Mouse (Mus musculus): Measurements from ENCODE around the gene Haspin. TPM values are rescaled to one million over a fixed set of nuclear protein-coding genes. Genes with fewer than 3 reads are reported as not detected.

Haspin gene
- polyA plus RNA-seq, 1 experiment from 2014 or later = 11.8 TPM

Other genes starting within 250 kb of the Haspin start
- gene Atp2a3, start 177.1 kb downstream of the Haspin start, polyA plus RNA-seq (2015; fragmentation: Nextera tagmentation; extraction: Ambion mirVana) = 10.6 and 12.8 TPM in 2 replicates
- 6.6 and 7.5 TPM in 2 replicates for gene P2rx1, start 139.2 kb downstream of the Haspin start, polyA plus RNA-seq (2015; fragmentation: Nextera tagmentation; extraction: Ambion mirVana)
- 0.73 and 0.81 TPM in 2 replicates for gene Camkk1, start 119.3 kb downstream of the Haspin start, polyA plus RNA-seq (2015; fragmentation: Nextera tagmentation; extraction: Ambion mirVana)
- gene Ncbp3, start 90.5 kb downstream of the Haspin start, polyA plus RNA-seq (2015; fragmentation: Nextera tagmentation; extraction: Ambion mirVana) = 3.9 and 4.2 TPM in 2 replicates
- 0.16 and 0.17 TPM in 2 replicates for gene Itgae, start 47.7 kb downstream of the Haspin start, polyA plus RNA-seq (2015; fragmentation: Nextera tagmentation; extraction: Ambion mirVana)
- 0.15 and 0.20 TPM in 2 replicates for gene P2rx5, start 22.1 kb upstream of the Haspin start, polyA plus RNA-seq (2015; fragmentation: Nextera tagmentation; extraction: Ambion mirVana)
- gene Emc6, start 38.7 kb upstream of the Haspin start, polyA plus RNA-seq (2015; fragmentation: Nextera tagmentation; extraction: Ambion mirVana) = 73.0 and 73.6 TPM in 2 replicates
- 29.6 and 32.7 TPM in 2 replicates for gene Tax1bp3, start 38.8 kb upstream of the Haspin start, polyA plus RNA-seq (2015; fragmentation: Nextera tagmentation; extraction: Ambion mirVana)
- gene Ctns, start 60.7 kb upstream of the Haspin start, polyA plus RNA-seq (2015; fragmentation: Nextera tagmentation; extraction: Ambion mirVana) = 7.1 and 7.8 TPM in 2 replicates
- 2.8 and 3.0 TPM in 2 replicates for gene Shpk, start 61.2 kb upstream of the Haspin start, polyA plus RNA-seq (2015; fragmentation: Nextera tagmentation; extraction: Ambion mirVana)
- gene Trpv1, start 96.0 kb upstream of the Haspin start, polyA plus RNA-seq (2015; fragmentation: Nextera tagmentation; extraction: Ambion mirVana) = 0.23 and 0.35 TPM in 2 replicates
- 0.02 TPM in 2 replicates for gene Trpv3, start 129.1 kb upstream of the Haspin start, polyA plus RNA-seq (2015; fragmentation: Nextera tagmentation; extraction: Ambion mirVana)
- gene Aspa, start 191.3 kb upstream of the Haspin start, polyA plus RNA-seq (2015; fragmentation: Nextera tagmentation; extraction: Ambion mirVana) = 2.6 and 3.5 TPM in 2 replicates
- 0.13 TPM in 1 of 2 replicates, not detected in the other for gene Gm49340, start 191.4 kb upstream of the Haspin start, polyA plus RNA-seq (2015; fragmentation: Nextera tagmentation; extraction: Ambion mirVana)
- gene Spata22, start 191.4 kb upstream of the Haspin start, polyA plus RNA-seq (2015; fragmentation: Nextera tagmentation; extraction: Ambion mirVana) = 2.5 and 2.8 TPM in 2 replicates
- 0.25 TPM in 1 of 2 replicates, not detected in the other for gene Olfr20, start 212.5 kb upstream of the Haspin start, polyA plus RNA-seq (2015; fragmentation: Nextera tagmentation; extraction: Ambion mirVana)
- gene Olfr376, start 233.0 kb upstream of the Haspin start, polyA plus RNA-seq (2015; fragmentation: Nextera tagmentation; extraction: Ambion mirVana) = not detected in 2 replicates